Mouse (Mus musculus) forebrain, embryonic 13.5 days (tissue): ENCODE data around the gene Pla2g3. TPM values are rescaled to one million over a fixed set of nuclear protein-coding genes. Genes with fewer than 3 reads are reported as not detected.

Experiments used
- ATAC-seq: fragments of 200-750 bp; cut with Nextera tagmentation; 2 replicates; pipeline ENCODE4 v1.8.0; 2017
- H3K27ac ChIP-seq: fragments of 300-500 bp; sonication (generic); 2 replicates; pipeline ENCODE4 v1.5.1; 2015; ENCODE audit warnings: inconsistent platforms, mild to moderate bottlenecking, moderate library complexity
- H3K27me3 ChIP-seq: fragments of 300-500 bp; sonication (generic); 2 replicates; pipeline ENCODE4 v1.6.1; 2015; ENCODE audit warnings: mild to moderate bottlenecking, inconsistent platforms
- H3K36me3 ChIP-seq: fragments of 300-500 bp; sonication (generic); 2 replicates; pipeline ENCODE4 v1.6.1; 2015; ENCODE audit warnings: mild to moderate bottlenecking, inconsistent platforms; ENCODE audit not compliant: poor library complexity, severe bottlenecking
- H3K4me1 ChIP-seq: fragments of 300-500 bp; sonication (generic); 2 replicates; pipeline ENCODE4 v1.6.1; 2015; ENCODE audit warnings: inconsistent platforms
- H3K4me2 ChIP-seq: fragments of 300-500 bp; sonication (generic); 2 replicates; pipeline ENCODE4 v1.6.1; 2015; ENCODE audit warnings: inconsistent platforms, mild to moderate bottlenecking, moderate library complexity
- H3K4me3 ChIP-seq: fragments of 300-500 bp; sonication (generic); 2 replicates; pipeline ENCODE4 v1.5.1; 2015; ENCODE audit warnings: mild to moderate bottlenecking, inconsistent platforms
- H3K9ac ChIP-seq: fragments of 300-500 bp; sonication (generic); 2 replicates; pipeline ENCODE4 v1.6.1; 2015; ENCODE audit warnings: mild to moderate bottlenecking, inconsistent platforms
- H3K9me3 ChIP-seq: fragments of 300-500 bp; sonication (generic); replicated peaks from 2 replicates; pipeline ENCODE4 v1.6.1; 2016; ENCODE audit warnings: inconsistent platforms
- WGBS: fragments of 180-500 bp; shearing (Covaris S2); methylation state at CpG from one replicate; pipeline ENCODE4 v1.1.7; 2015; 5-methylcytosine and 5-hydroxymethylcytosine counted together
- polyA plus RNA-seq: library from polyadenylated mRNA; unstranded; fragments of >200 nt; fragmentation: Nextera tagmentation; extraction: Ambion mirVana; gene quantifications from 2 replicates; pipeline ENCODE4 v1.2.1, GENCODE M21; 2015

Gene Pla2g3
- polyA plus RNA-seq, 1 experiment from 2014 or later = 0.44 TPM

DNA sequence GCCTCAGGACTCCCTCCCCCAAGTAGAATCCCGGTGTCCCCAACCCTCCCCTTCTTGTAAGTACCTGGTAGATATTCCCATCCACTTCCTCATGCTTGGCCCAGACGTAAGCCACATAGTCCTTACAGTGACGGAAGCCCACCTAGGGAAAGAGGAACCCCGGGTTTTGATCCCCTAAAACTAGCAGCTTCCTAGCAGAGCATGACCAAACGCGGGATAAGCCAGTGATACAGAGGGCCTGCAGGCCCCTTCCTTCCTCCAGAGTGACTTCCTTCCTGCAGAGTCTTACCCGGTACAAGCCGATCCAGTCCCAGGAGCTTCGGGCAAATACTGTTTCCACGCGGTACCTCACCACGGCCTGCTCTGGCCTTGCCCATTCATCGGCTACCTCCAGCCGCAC, 7.4 kb downstream of the Pla2g3 start:
- Histone ChIP-seq H3K27me3 (no peaks in the 10 kb centered on the region), H3K36me3 (no peaks in the 10 kb centered on the region), H3K27ac (no peak overlapping the region), H3K4me1 (no peaks in the 10 kb centered on the region), H3K4me2 (no peak overlapping the region), H3K9ac (no peak overlapping the region), H3K4me3 (no peak overlapping the region), H3K9me3 (no peaks in the 10 kb centered on the region)
- WGBS = 94% methylated on average over 14 of the region's 14 CpGs
- no peak for ATAC-seq

DNA sequence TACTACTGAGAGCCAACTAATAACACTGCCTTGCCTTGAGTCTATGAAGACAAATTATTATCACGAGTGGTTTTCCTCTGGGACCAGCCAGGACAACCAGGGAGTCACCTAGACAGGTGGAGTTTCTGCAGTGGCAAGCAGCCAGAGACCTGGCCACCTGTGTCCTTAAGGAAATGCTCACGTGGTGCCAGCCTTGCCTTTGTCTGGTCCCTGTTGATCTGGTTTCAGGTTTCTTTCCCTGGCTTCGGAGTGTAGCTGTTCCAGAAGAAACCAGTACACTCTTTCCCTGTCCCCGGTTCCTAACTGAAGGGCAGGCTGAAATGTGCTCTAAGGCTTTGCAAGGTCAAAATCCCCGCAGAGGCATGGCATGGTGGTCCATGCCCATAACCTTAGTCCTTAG, 8.7 kb downstream of the Pla2g3 start:
- Histone ChIP-seq H3K9ac (no peak overlapping the region), H3K27ac (no peak overlapping the region), H3K4me3 (no peak overlapping the region), H3K9me3 (no peaks in the 10 kb centered on the region), H3K36me3 (no peaks in the 10 kb centered on the region), H3K4me2 (no peak overlapping the region), H3K27me3 (no peaks in the 10 kb centered on the region), H3K4me1 (no peaks in the 10 kb centered on the region)
- 59% methylated on average over 5 of the region's 5 CpGs for WGBS
- no peak for ATAC-seq

GRCm38 (mm10) chr11:3497296-3497695, 9.2 kb downstream of the Pla2g3 start:
- Histone ChIP-seq H3K36me3 (no peaks in the 10 kb centered on the region), H3K4me3 (no peak overlapping the region), H3K9ac (no peak overlapping the region), H3K4me2 (no peak overlapping the region), H3K4me1 (no peaks in the 10 kb centered on the region), H3K27ac (no peak overlapping the region), H3K9me3 (no peaks in the 10 kb centered on the region), H3K27me3 (no peaks in the 10 kb centered on the region)
- no peak for ATAC-seq
- WGBS = 100% methylated on average over 1 of the region's 1 CpGs

GRCm38 (mm10) chr11:3502057-3502456, 14.0 kb downstream of the Pla2g3 start:
- 0 out of 2 replicates have a peak, but pooled peaks cover 2% of the 10 kb centered on the region for H3K27me3 ChIP-seq
- no peak overlapping the region for H3K9ac ChIP-seq
- H3K27ac ChIP-seq = no peak overlapping the region
- no peak for ATAC-seq
- H3K36me3 ChIP-seq = no peaks in the 10 kb centered on the region
- H3K9me3 ChIP-seq = no peaks in the 10 kb centered on the region
- H3K4me2 ChIP-seq = no peak overlapping the region
- H3K4me1 ChIP-seq = peaks cover 3% of the 10 kb centered on the region; the same call in 1 of the 2 replicates
- WGBS = 84% methylated on average over 17 of the region's 17 CpGs
- H3K4me3 ChIP-seq = no peak overlapping the region

DNA sequence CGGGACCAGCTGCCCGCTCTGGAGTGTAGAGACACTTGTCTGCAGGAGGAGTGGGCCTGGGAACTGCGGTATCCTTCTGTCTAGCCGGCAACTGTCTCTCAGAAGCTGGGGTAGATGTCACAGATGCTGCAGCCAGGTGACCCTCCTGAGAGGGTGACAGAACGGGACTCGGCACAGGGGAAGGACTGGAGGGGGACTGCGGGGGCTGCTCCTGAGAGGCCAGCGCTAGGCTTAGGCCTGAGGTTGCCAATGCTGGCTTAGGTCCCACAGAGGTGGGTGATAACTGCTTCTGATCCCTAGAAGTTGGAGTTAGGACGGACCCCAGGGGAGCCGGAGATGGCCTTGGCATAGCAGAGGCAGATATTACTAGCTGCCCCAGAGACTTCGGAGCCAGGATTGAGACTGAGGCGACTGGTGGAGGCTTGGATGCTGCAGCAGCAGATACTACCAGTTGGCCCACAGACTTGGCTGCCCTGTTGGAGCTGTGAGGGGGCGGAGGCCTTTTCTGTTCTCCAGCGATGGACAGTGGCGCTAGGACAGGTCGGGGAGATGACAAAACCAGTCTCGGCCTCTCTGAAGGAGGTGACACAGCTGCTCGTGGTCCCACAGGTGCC, 14.5 kb downstream of the Pla2g3 start:
- no peaks in the 10 kb centered on the region for H3K36me3 ChIP-seq
- 81% methylated on average over 18 of the region's 18 CpGs for WGBS
- H3K9me3 ChIP-seq = no peaks in the 10 kb centered on the region
- H3K27ac ChIP-seq = no peak overlapping the region
- no peak overlapping the region for H3K9ac ChIP-seq
- H3K4me2 ChIP-seq = no peak overlapping the region
- peaks cover 3% of the 10 kb centered on the region; the same call in 1 of the 2 replicates for H3K4me1 ChIP-seq
- H3K4me3 ChIP-seq = no peak overlapping the region
- no peak for ATAC-seq
- H3K27me3 ChIP-seq = 0 out of 2 replicates have a peak, but pooled peaks cover 5% of the 10 kb centered on the region

DNA sequence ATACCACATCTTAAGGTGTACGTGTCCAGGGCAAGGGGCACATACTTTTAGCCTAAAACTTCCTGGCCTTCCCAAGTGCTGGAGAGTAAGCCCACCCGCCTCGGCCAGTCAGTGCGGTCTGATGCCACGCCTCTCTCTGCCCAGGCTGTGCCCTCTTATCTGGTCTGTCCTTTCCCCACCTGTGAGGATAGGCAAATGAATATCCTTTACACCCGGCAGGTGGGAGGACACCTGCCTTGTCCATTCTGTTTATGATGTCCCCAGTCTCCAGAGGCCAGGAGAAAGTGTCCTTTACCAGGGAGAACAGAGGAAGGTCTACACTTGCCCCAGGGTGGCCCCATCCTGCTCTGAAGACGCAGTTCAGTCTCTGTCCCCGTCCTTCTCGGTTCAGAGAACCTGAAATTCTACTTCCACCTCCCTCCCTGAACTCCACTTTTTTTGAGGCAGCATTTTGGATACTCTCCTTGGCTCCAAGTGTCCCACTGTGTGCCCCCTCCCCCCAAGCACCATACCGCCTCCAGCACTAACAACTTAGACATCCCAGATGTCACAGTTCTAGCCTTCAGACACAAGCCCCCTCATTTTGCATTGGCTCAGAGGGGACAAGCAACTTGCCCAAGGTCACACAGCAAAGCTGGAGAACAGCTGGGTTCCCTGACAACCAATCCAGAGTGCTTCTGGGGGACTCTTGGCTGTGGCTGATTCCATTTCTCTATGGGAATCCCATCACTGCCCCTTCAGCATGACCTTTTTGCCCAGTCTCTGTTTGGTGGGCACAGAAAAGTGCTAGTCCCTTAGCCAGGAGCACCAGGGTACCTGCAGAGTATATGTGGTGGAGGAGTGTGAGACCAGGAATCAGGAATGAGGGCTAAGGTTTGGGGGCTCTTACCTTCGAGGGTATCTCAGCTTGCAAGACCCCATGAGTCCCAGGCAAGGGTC, 15.9 kb downstream of the Pla2g3 start:
- H3K36me3 ChIP-seq = no peaks in the 10 kb centered on the region
- no peaks in the 10 kb centered on the region for H3K9me3 ChIP-seq
- 66% methylated on average over 11 of the region's 11 CpGs for WGBS
- peak overlapping the region; percentile 25; the same call in 1 of the 2 replicates for H3K4me2 ChIP-seq
- 0 out of 2 replicates have a peak, but pooled peaks cover 5% of the 10 kb centered on the region for H3K27me3 ChIP-seq
- H3K4me1 ChIP-seq = peaks cover 3% of the 10 kb centered on the region; the same call in 1 of the 2 replicates
- no peak for ATAC-seq
- peak overlapping the region; percentile 17; the same call in 1 of the 2 replicates for H3K4me3 ChIP-seq
- H3K27ac ChIP-seq = no peak overlapping the region
- H3K9ac ChIP-seq = no peak overlapping the region

GRCm38 (mm10) chr11:3508226-3508625, 20.1 kb downstream of the Pla2g3 start:
- Histone ChIP-seq H3K4me1 (peaks cover 3% of the 10 kb centered on the region; the same call in 1 of the 2 replicates), H3K4me3 (no peak overlapping the region), H3K9me3 (no peaks in the 10 kb centered on the region), H3K36me3 (no peaks in the 10 kb centered on the region), H3K27me3 (0 out of 2 replicates have a peak, but pooled peaks cover 5% of the 10 kb centered on the region), H3K9ac (no peak overlapping the region), H3K4me2 (no peak overlapping the region), H3K27ac (no peak overlapping the region)
- ATAC-seq = no peak
- WGBS = 63% methylated on average over 6 of the region's 7 CpGs

DNA sequence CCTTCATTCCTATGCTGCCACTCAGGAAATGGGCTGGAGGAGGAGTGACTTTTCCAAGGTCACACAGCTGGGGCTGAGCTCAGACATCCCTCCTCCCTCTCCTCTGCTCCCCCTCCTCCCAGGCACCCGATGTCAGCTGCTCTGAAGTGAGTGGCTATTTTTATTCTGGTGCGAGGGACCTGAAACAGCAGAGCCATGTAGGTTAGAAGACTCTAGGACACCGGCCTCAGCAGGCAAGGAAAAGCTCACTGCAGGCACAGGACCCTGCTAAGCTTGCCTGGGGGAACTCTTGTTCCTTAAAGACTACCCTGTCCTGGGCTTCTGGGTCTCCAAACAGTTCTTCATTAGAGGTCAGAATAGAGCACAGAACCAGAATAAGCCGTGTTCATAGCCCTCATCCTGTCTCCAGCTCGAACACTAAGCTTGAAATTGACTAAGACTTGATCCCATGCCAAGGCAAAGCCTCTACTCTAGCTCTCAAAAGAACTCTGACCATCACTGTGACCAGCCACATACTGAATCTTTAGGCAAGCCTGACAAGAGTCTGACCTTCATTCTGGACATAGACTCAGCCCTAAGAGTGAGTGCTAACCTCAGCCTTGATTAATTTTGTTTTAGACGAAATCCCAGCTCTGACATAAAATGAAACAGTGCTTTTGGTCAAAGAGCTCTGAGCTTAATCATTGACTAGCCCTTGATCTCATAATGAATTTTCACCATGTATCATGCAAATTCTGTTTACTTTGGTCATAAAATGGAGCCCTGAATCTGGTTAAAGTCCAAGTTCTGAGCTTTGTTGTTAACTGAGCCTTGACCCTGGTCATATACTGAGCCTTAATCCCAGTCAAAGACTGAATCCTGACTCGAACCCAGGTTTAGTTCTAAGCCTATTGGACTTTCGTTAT, 21.3 kb downstream of the Pla2g3 start:
- 73% methylated on average over 8 of the region's 8 CpGs for WGBS
- Histone ChIP-seq H3K4me1 (peaks cover 3% of the 10 kb centered on the region; the same call in 1 of the 2 replicates), H3K27ac (no peak overlapping the region), H3K36me3 (no peaks in the 10 kb centered on the region), H3K9me3 (no peaks in the 10 kb centered on the region), H3K4me3 (no peak overlapping the region), H3K27me3 (0 out of 2 replicates have a peak, but pooled peaks cover 5% of the 10 kb centered on the region), H3K4me2 (no peak overlapping the region), H3K9ac (no peak overlapping the region)
- ATAC-seq = no peak

DNA sequence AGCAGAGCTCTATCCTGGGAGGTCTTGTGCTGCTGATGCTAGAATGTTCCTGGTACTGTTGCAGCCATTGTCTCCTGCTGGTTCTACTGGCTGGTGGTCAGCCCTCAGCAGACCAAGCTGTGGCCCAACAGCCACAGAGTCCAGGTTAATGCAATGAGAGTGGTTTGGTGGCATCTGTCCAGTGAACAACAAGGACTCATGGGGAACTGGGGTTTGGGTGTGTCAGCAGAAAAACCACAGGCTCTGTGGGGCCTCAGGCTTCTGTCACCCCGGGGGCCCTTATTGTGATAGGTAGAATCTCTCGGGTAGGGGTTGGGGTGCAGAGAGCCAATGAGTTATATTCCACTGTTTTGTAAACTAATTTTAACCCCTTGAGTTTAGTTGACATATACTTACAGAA, 22.2 kb downstream of the Pla2g3 start:
- Histone ChIP-seq H3K36me3 (no peaks in the 10 kb centered on the region), H3K9me3 (no peaks in the 10 kb centered on the region), H3K27me3 (peaks cover 12% of the 10 kb centered on the region), H3K4me3 (no peak overlapping the region), H3K9ac (no peak overlapping the region), H3K4me2 (no peak overlapping the region), H3K27ac (no peak overlapping the region), H3K4me1 (peaks cover 7% of the 10 kb centered on the region; the same call in 1 of the 2 replicates)
- no peak for ATAC-seq
- 96% methylated on average over 2 of the region's 2 CpGs for WGBS

DNA sequence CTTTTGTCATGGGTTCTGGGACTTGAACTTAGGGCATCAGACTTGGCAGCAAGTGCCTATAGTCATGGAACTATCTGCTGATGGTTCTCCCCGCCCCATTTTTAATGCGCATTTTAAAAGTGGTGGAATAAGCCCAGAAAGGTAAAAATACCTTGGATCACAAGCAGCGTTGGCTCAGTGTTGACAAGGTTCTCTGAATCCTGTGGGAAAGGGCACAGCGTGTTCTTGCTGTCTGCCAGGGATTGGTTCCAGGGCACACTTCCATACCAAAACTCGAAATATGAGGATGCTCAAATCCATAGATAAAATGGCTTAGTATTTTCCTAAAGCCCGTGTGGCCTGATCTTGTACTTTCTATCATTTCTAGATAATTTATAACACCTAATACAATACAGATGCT, 25.2 kb downstream of the Pla2g3 start:
- no peak for ATAC-seq
- H3K4me2 ChIP-seq = no peak overlapping the region
- H3K27me3 ChIP-seq = peaks cover 37% of the 10 kb centered on the region
- no peaks in the 10 kb centered on the region for H3K9me3 ChIP-seq
- H3K4me1 ChIP-seq = peaks cover 25% of the 10 kb centered on the region
- H3K9ac ChIP-seq = no peak overlapping the region
- no peak overlapping the region for H3K27ac ChIP-seq
- no peak overlapping the region for H3K4me3 ChIP-seq
- WGBS = 88% methylated on average over 6 of the region's 6 CpGs
- no peaks in the 10 kb centered on the region for H3K36me3 ChIP-seq

GRCm38 (mm10) chr11:3514529-3515054, 26.5 kb downstream of the Pla2g3 start, which contains the start of gene Selenom:
Selenom (plus strand) TSS chr11:3514684.
- Histone ChIP-seq H3K9me3 (no peaks in the 10 kb centered on the region), H3K27me3 (peaks cover 38% of the 10 kb centered on the region), H3K4me2 (peak within 1 kb of the TSS; percentile 68), H3K9ac (peak within 1 kb of the TSS; percentile 67), H3K4me3 (peak within 1 kb of the TSS; percentile 46), H3K27ac (no peak within 1 kb of the TSS), H3K36me3 (no peaks in the 10 kb centered on the region), H3K4me1 (peaks cover 25% of the 10 kb centered on the region)
- peak; percentile 76 for ATAC-seq
- under 1% methylated on average over 26 of the region's 26 CpGs for WGBS
